Mouse (Mus musculus) B cell, adult (primary cell): Measurements from ENCODE around the gene Mrpl2. TPM values are rescaled to one million over a fixed set of nuclear protein-coding genes. Genes with fewer than 3 reads are reported as not detected.

Experiments used
- total RNA-seq: library from RNA; stranded (reverse); gene quantifications from 4 replicates; pipeline ENCODE4 v1.2.4, GENCODE M21; 2023; ENCODE audit not compliant: inconsistent age

Gene Mrpl2
- 29.4 to 53.4 TPM (median 41.9 TPM) in 4 replicates for total RNA-seq

GRCm38 (mm10) chr17:46645561-46646321 is at the start of gene Mrpl2, which contains the start of gene Klc4:
Mrpl2 (plus strand) TSS chr17:46646229.
Klc4 (minus strand) TSS chr17:46646022.

GRCm38 (mm10) chr17:46628791-46629684 is 17.0 kb upstream of the Mrpl2 start, which contains the start of gene Ptk7:
Ptk7 (minus strand) TSS chr17:46629504.

GRCm38 (mm10) chr17:46650232-46651031 is 4.4 kb downstream of the Mrpl2 start, which contains the start of gene Cul7:
Cul7 (plus strand) TSS chr17:46650337.

GRCm38 (mm10) chr17:46673850-46674529 is 28.0 kb downstream of the Mrpl2 start, which contains the start of gene Rrp36:
Rrp36 (minus strand) TSS chr17:46674352.

GRCm38 (mm10) chr17:46678416-46678815 is 32.4 kb downstream of the Mrpl2 start, which contains the start of gene Mea1:
Mea1 (plus strand) TSS chr17:46678793.

GRCm38 (mm10) chr17:46680760-46681373 is 34.8 kb downstream of the Mrpl2 start, which contains the start of gene Klhdc3:
Klhdc3 (minus strand) TSS chr17:46680914.

Other genes starting within 250 kb of the Mrpl2 start
- 5.9 to 11.1 TPM (median 7.5 TPM) in 4 replicates for gene Crip3, start 217.3 kb upstream of the Mrpl2 start, total RNA-seq
- gene Slc22a7, start 207.8 kb upstream of the Mrpl2 start, total RNA-seq = not detected in 4 replicates
- 2.7 to 5.4 TPM (median 3.9 TPM) in 4 replicates for gene Ttbk1, start 158.6 kb upstream of the Mrpl2 start, total RNA-seq
- 0.45 to 0.71 TPM in 2 of 4 replicates, not detected in the others for gene Dnph1, start 149.5 kb upstream of the Mrpl2 start, total RNA-seq
- 14.3 to 16.9 TPM (median 15.9 TPM) in 4 replicates for gene Cul9, start 99.8 kb upstream of the Mrpl2 start, total RNA-seq
- gene Srf, start 90.1 kb upstream of the Mrpl2 start, total RNA-seq = 84.2 to 96.1 TPM (median 88.7 TPM) in 4 replicates
- 0.13 TPM in 1 of 4 replicates, not detected in the others for gene Ptk7, start 16.7 kb upstream of the Mrpl2 start, total RNA-seq
- 18.5 to 22.0 TPM (median 20.3 TPM) in 4 replicates for gene Klc4, start 207 bp upstream of the Mrpl2 start, total RNA-seq
- 7.4 to 8.4 TPM (median 7.9 TPM) in 4 replicates for gene Cul7, start 4.1 kb downstream of the Mrpl2 start, total RNA-seq
- 27.0 to 30.6 TPM (median 29.4 TPM) in 4 replicates for gene Rrp36, start 28.1 kb downstream of the Mrpl2 start, total RNA-seq
- 52.8 to 63.9 TPM (median 58.1 TPM) in 4 replicates for gene Mea1, start 32.6 kb downstream of the Mrpl2 start, total RNA-seq
- gene Klhdc3, start 34.7 kb downstream of the Mrpl2 start, total RNA-seq = 42.4 to 50.0 TPM (median 44.6 TPM) in 4 replicates
- gene Ppp2r5d, start 58.9 kb downstream of the Mrpl2 start, total RNA-seq = 33.1 to 41.3 TPM (median 38.7 TPM) in 4 replicates
- gene Pex6, start 65.2 kb downstream of the Mrpl2 start, total RNA-seq = 38.2 to 46.1 TPM (median 39.9 TPM) in 4 replicates
- gene Gnmt, start 82.9 kb downstream of the Mrpl2 start, total RNA-seq = 3.9 to 6.1 TPM (median 5.1 TPM) in 4 replicates
- 154 to 156 TPM (median 155 TPM) in 4 replicates for gene Cnpy3, start 106.0 kb downstream of the Mrpl2 start, total RNA-seq
- not detected in 4 replicates for gene Ptcra, start 117.5 kb downstream of the Mrpl2 start, total RNA-seq
- 16.6 to 24.2 TPM (median 19.2 TPM) in 4 replicates for gene 2310039H08Rik, start 126.4 kb downstream of the Mrpl2 start, total RNA-seq
- gene Rpl7l1, start 136.4 kb downstream of the Mrpl2 start, total RNA-seq = 67.4 to 80.7 TPM (median 74.5 TPM) in 4 replicates
- 99.1 to 112 TPM (median 104 TPM) in 4 replicates for gene Bicral, start 212.3 kb downstream of the Mrpl2 start, total RNA-seq
- gene Tbcc, start 244.5 kb downstream of the Mrpl2 start, total RNA-seq = 11.4 to 15.4 TPM (median 12.9 TPM) in 4 replicates